Mouse (Mus musculus) stomach, postnatal 0 days (tissue): Measurements from ENCODE around the gene Bmp2k. TPM values are rescaled to one million over a fixed set of nuclear protein-coding genes. Genes with fewer than 3 reads are reported as not detected.
"Not testable (repeated sequence)": the region's sequence is repeated elsewhere in the genome, so short reads cannot be mapped to it uniquely, and the experiment has no call there.

Experiments used
- ATAC-seq: fragments of 200-750 bp; cut with Nextera tagmentation; 2 replicates; pipeline ENCODE4 v1.8.0; 2017; ENCODE audit not compliant: low FRiP score, low TSS enrichment
- DNase-seq: peaks from one replicate; pipeline ENCODE4 v3.0.0-alpha.2; 2016; ENCODE audit warnings: low spot score
- H3K27ac ChIP-seq: fragments of 300-500 bp; sonication (generic); replicated peaks from 2 replicates; pipeline ENCODE4 v1.5.1; 2014; ENCODE audit warnings: mild to moderate bottlenecking, control low read depth
- H3K27me3 ChIP-seq: fragments of 300-500 bp; sonication (generic); 2 replicates; pipeline ENCODE4 v1.6.1; 2014; ENCODE audit warnings: low read length; ENCODE audit not compliant: control insufficient read depth, insufficient read depth
- H3K36me3 ChIP-seq: fragments of 300-500 bp; sonication (generic); 2 replicates; pipeline ENCODE4 v1.6.1; 2014; ENCODE audit warnings: low read length, mixed read lengths; ENCODE audit not compliant: control insufficient read depth, insufficient read depth
- H3K4me1 ChIP-seq: fragments of 300-500 bp; sonication (generic); replicated peaks from 2 replicates; pipeline ENCODE4 v1.6.1; 2014; ENCODE audit warnings: antibody characterized with exemption; ENCODE audit not compliant: control insufficient read depth, insufficient read depth
- H3K4me2 ChIP-seq: fragments of 300-500 bp; sonication (generic); replicated peaks from 2 replicates; pipeline ENCODE4 v1.6.1; 2014; ENCODE audit warnings: low read depth, mild to moderate bottlenecking, control low read depth, moderate library complexity
- H3K4me3 ChIP-seq: fragments of 300-500 bp; sonication (generic); 2 replicates; pipeline ENCODE4 v1.5.1; 2014; ENCODE audit warnings: low read depth, low read length, control low read depth
- H3K9ac ChIP-seq: fragments of 300-500 bp; sonication (generic); 2 replicates; pipeline ENCODE4 v1.6.1; 2014; ENCODE audit warnings: mild to moderate bottlenecking, low read length, control low read depth, mixed read lengths
- H3K9me3 ChIP-seq: fragments of 300-500 bp; sonication (generic); 2 replicates; pipeline ENCODE4 v1.6.1; 2016; ENCODE audit warnings: low read length; ENCODE audit not compliant: control insufficient read depth
- CTCF ChIP-seq: IDR thresholded peaks from 2 replicates; pipeline ENCODE4 v1.5.1; 2016; ENCODE audit warnings: antibody characterized with exemption, low read depth, mild to moderate bottlenecking, moderate library complexity
- EP300 ChIP-seq: optimal IDR thresholded peaks from 2 replicates; pipeline ENCODE3; 2016; ENCODE audit warnings: antibody characterized with exemption
- WGBS: fragments of 180-500 bp; shearing (Covaris S2); extraction: QIAGEN DNeasy Blood & Tissue Kit; methylation state at CpG from one replicate; pipeline ENCODE4 v1.1.7; 2014; 5-methylcytosine and 5-hydroxymethylcytosine counted together
- polyA plus RNA-seq: library from polyadenylated mRNA; unstranded; fragments of >200 nt; fragmentation: Nextera tagmentation; extraction: Ambion mirVana; gene quantifications from 2 replicates; pipeline ENCODE4 v1.2.1, GENCODE M21; 2015

Bmp2k gene
- polyA plus RNA-seq, 1 experiment from 2014 or later = 11.9 TPM

DNA sequence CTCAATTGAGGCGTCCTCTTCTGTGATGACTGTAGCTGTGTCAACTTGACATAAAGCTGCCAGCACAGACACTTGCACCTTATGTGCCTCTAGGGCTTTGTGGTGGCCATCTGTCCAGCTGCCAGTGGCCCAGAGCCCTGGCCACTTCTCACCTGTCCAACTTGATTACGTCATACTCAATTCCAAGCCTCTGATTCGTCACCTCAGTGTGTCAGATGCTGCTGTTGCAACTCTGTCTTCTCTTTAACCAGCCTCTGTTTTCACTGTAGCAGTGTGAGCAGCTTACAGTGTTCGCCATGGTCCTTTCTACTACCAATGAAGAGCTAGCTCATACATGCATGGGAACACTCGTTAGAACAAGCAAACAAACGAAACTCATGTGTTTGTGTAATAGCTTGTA, 28.2 kb downstream of the Bmp2k start:
- Histone ChIP-seq H3K27me3 (no peaks in the 10 kb centered on the region), H3K36me3 (no peaks in the 10 kb centered on the region), H3K27ac (no peak overlapping the region), H3K4me3 (no peak overlapping the region), H3K4me1 (no peaks in the 10 kb centered on the region), H3K9me3 (no peaks in the 10 kb centered on the region), H3K4me2 (no peak overlapping the region), H3K9ac (no peak overlapping the region)
- WGBS = 86% methylated on average over 6 of the region's 6 CpGs
- TF ChIP-seq EP300 (no peak), CTCF (no peak)
- ATAC-seq (no peak), DNase-seq (no peak)

DNA sequence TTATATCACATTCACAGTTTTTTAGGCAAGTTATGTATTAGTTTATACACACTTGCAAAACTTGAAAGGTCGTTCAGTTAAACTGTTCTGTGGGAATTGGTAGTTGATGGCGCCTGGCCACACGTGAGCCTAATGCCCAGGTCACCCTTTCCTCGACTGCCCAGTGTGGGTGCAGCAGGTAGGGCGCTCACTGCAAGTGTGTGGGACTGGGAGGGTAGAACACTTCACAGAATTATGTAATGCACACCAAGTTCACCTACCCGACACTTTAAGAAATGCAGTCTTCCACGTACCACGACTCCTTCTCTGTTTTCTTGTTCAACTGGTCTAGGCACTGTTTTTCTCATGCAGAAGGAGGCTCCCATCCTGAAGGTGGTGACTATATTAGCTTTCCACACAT, 30.5 kb downstream of the Bmp2k start:
- no peaks in the 10 kb centered on the region for H3K36me3 ChIP-seq
- DNase-seq = no peak

GRCm38 (mm10) chr5:97028840-97029239, 31.4 kb downstream of the Bmp2k start:
- ATAC-seq, H3K4me1 ChIP-seq: not testable (repeated sequence)
- 56% methylated on average over 1 of the region's 1 CpGs for WGBS

More for the DNA sequence above, 30.5 kb downstream of the Bmp2k start:
- TF ChIP-seq EP300 = no peak
- TF ChIP-seq CTCF = no peak
- no peaks in the 10 kb centered on the region for H3K27me3 ChIP-seq
- ATAC-seq = no peak
- H3K9ac ChIP-seq = no peak overlapping the region
- no peak overlapping the region for H3K4me3 ChIP-seq
- H3K9me3 ChIP-seq = no peaks in the 10 kb centered on the region
- H3K27ac ChIP-seq = no peak overlapping the region
- WGBS = 80% methylated on average over 8 of the region's 8 CpGs
- no peaks in the 10 kb centered on the region for H3K4me1 ChIP-seq
- no peak overlapping the region for H3K4me2 ChIP-seq

DNA sequence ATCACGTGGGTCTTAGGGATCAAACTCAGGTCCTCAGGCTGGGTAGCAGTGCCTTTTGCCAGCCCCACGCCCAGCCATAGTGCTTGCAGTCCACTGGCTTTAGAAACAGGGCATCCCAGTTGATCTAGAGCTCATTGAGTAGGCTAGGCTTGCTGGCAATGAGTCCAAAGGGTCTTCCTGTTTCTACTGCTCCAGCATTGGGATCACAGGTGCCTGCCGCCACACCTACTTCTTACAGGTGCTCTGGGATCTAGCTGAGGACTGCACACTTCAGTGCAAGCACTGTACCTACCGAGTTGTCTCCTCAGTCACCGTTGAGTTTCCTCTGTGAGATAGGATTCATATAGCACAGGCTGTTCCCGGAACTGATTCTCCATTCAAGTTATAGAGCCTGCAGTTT, 34.3 kb downstream of the Bmp2k start:
- Histone ChIP-seq H3K36me3 (no peaks in the 10 kb centered on the region), H3K9me3 (no peaks in the 10 kb centered on the region), H3K4me2 (no peak overlapping the region), H3K4me3 (no peak overlapping the region), H3K27me3 (no peaks in the 10 kb centered on the region), H3K9ac (no peak overlapping the region), H3K27ac (no peak overlapping the region), H3K4me1 (no peaks in the 10 kb centered on the region; the same call in 1 of the 2 replicates)
- DNase-seq = no peak
- 91% methylated on average over 6 of the region's 6 CpGs for WGBS
- TF ChIP-seq CTCF (no peak), EP300 (no peak)
- no peak for ATAC-seq

More at GRCm38 (mm10) chr5:97028840-97029239, 31.4 kb downstream of the Bmp2k start:
- not testable (repeated sequence) for H3K36me3 ChIP-seq, DNase-seq, H3K9me3 ChIP-seq, H3K9ac ChIP-seq, H3K27ac ChIP-seq, H3K4me2 ChIP-seq, H3K27me3 ChIP-seq, H3K4me3 ChIP-seq

- Histone ChIP-seq H3K27ac (no peak overlapping the region), H3K4me1 (no peaks in the 10 kb centered on the region), H3K4me2 (no peak overlapping the region), H3K36me3 (no peaks in the 10 kb centered on the region; the same call in 1 of the 2 replicates), H3K27me3 (no peaks in the 10 kb centered on the region), H3K4me3 (no peak overlapping the region), H3K9ac (no peak overlapping the region), H3K9me3 (no peaks in the 10 kb centered on the region)
- WGBS = 73% methylated on average over 7 of the region's 7 CpGs
- ATAC-seq = no peak
- no peak for TF ChIP-seq CTCF
- DNase-seq = no peak
These were observed 47.8 kb downstream of the Bmp2k start for GRCm38 (mm10) chr5:97045260-97045659.

DNA sequence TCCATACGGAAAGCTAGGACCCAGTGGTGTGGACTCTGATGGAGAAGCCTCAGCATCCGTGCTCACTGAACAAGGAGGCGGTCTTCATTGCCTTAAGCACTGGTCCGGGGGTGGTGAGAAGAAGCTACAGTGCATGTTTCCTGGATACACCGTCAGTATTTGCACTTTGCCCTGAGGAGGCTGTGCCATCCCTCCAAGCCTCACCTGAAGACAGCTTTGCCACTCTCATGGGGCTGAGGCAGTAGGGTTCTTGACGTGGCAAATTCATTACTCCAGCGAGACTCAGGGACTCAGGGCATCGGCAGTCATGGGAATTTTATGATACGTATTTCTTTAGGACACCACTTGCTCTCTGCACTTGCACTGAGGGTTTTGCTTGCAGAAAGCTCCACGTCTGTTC, 49.2 kb downstream of the Bmp2k start:
- Histone ChIP-seq H3K4me1 (no peaks in the 10 kb centered on the region), H3K4me2 (no peak overlapping the region), H3K9me3 (no peaks in the 10 kb centered on the region), H3K36me3 (no peaks in the 10 kb centered on the region; the same call in 1 of the 2 replicates), H3K9ac (no peak overlapping the region), H3K4me3 (no peak overlapping the region), H3K27me3 (no peaks in the 10 kb centered on the region), H3K27ac (no peak overlapping the region)
- 92% methylated on average over 10 of the region's 10 CpGs for WGBS
- no peak for ATAC-seq
- DNase-seq = no peak
- TF ChIP-seq EP300 = no peak
- TF ChIP-seq CTCF = no peak
